Mouse (Mus musculus) right cerebral cortex, postnatal 10 days (tissue): ENCODE measurements at regions not wholly inside any gene's neighbourhood (a gene's known extent, or its start where the extent isn't known, plus 50 kb on each side); places are given as distances from the start of the nearest gene placed in this dataset.

Experiments
- DNase-seq, 2 experiments: peaks; one replicate each; pipeline ENCODE4 v3.0.0; 2021; ENCODE audit warnings: low spot score in 2 of 2

DNA sequence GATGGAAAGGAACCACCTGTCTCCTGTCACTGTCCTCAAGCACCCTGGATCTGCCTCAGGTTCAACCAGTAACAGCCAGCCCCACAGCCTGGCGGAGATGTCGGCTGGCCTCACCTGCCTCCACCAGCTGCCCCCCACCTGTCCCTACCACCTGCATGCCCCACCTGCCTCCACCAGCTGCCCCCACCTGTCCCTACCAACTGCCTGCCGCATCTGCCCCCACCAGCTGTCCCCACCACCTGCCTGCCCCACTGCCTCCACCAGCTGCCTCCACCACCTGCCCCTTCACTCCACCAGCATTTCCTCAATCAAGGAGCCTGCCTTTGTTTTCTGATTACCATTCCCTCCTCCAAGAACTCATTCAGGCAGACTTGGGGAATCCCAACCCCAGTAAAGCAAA, 68.9 kb upstream of the Smyd2 start:
- no peak for DNase-seq

GRCm38 (mm10) chr1:189990046-189990622, 68.0 kb upstream of the Smyd2 start:
- DNase-seq, result no peak

DNA sequence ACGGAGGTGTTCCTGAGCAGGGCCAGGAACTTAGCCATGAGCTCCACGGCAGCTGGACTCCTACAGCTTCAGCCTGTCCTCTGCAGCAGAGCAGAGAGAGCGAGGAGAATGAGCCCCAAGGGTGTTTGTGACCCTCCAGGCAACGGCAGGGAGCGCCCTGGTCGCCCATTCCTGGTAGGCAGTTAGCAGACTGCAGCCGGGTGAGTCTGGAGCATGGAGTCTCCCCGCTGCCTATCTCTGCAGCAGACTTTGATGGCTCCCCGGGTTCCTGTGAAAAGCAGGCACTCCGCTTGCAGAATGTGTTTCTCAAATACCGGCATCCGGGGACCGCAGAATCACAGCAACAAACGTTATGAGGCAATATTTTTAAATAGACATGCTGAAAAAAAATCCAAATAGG, 67.2 kb upstream of the Smyd2 start:
- DNase-seq, result peak in 1 of 2 experiments; percentile 27

GRCm38 (mm10) chr1:189988864-189989263, 66.7 kb upstream of the Smyd2 start:
- no peak for DNase-seq

- no peak for DNase-seq
Measured at GRCm38 (mm10) chr1:189985516-189986205, 63.5 kb upstream of the Smyd2 start.

- DNase-seq, result no peak
Measured at GRCm38 (mm10) chr1:189978244-189978643, 56.1 kb upstream of the Smyd2 start.

DNA sequence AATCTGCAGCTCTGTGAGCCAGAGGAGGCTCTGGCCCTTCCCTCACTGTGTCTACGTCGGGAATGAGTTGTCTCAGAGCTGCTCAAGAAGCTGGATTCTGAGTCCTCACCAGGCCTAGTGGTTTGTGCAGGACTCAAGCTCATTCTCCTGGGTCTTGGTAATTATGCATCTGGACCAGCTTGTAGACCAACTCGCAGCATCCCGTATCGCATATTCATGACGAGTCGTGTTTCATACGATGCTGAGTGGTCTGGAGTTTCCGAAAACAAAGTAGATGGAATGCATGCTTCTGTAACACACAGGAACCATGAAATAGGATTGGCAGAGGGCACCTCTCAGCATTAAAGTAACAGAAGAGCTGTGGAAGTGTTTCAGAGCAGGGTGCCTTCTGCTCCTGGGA, 53.5 kb upstream of the Smyd2 start:
- DNase-seq, result no peak

DNA sequence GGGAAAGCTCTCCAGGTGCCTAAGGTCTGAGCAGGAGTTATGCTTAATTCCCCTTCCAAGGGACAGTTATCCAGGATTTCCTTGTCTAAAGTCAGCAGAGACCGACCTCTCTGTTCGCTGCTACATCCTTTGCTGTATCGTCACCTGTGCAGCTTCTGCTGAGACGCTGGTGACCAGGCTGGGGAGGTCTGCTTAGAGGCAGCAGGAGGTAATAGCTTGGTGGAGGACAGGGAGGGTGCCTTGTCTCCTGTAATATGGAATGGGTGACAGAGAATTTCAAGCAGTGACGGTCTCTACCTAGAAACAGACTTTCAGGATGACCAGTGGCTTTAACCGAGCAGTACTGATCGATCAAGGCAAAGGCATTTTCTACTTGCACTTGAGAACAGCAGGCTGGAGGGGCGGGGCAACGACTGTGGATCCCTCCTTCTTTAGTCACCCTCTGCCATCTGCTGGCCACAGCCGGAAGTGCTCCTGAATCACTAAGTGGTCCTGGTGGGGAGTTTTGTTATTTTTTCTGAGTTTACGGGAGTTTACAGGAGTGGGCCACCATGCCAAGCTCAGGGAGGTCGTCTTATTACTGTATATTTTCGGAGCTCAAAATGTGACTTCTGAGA, 50.7 kb upstream of the Smyd2 start:
- DNase-seq, result peak; percentile 86 to 92
